Comparison of ENCODE assay signal across 10 mouse cellular contexts in the genomic region with DNA sequence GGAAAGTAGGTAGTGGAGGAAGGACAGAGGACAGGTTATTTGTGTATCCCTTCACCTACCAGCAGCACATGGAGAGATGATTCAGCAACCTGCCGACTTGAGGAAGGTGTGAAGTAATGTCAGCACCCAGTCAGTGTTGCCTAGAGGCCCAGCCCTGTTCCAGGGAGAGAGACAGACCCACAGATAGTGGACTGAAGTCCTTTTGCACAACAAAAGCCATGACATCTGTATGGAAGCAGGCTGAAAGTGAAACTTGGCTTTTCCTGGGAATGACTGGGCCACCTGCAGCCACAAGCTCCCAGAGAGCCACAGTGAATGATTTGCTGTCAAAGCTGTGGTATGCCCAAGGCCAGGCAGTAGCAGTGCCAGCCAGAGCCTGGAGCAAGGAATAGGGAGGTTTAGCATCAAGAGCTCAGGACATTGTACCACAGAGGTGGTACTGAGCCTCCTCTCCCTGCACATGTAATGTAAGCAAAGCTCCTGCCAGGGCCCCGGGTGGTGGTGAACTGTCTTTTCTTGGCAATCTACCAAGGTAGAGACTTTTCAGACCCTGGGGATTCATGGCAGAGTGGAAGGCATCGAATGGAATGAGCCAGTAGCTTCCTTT. TPM values are rescaled to one million over a fixed set of nuclear protein-coding genes. Genes with fewer than 3 reads are reported as not detected.
DNase-seq lines count a peak whose midpoint lies in the region; ATAC-seq and TF ChIP-seq lines count a peak whose summit lies in the region.
"Had no signal": no experiment of that assay in that cellular context is flagged by ENCODE, and none has a peak within 500 bp of the region (broad histone marks: within the 10 kb centered on the region; RNA-seq: fewer than 3 reads in every experiment).

No protein-coding gene starts in this region.

- TF ChIP-seq CTCF in kidney, adult 2 months (conservative IDR thresholded peaks at IDR 0.05; ENCODE audit: insufficient read depth, insufficient read length, low read depth, low read length), result no peak

- no peak overlapping the region for H3K27ac ChIP-seq in heart, embryonic 10.5 days
- H3K27ac ChIP-seq in lung, embryonic 16.5 days (ENCODE audit: low read length), result no peak overlapping the region
- no peak overlapping the region for H3K27ac ChIP-seq in embryonic facial prominence, embryonic 14.5 days (replicated peaks; ENCODE audit: low read depth, low read length)
- H3K27ac ChIP-seq in stomach, embryonic 14.5 days (ENCODE audit: low read length), result no peak overlapping the region
- H3K27ac ChIP-seq in kidney, adult 2 months (ENCODE audit: insufficient read depth, low read depth, low read length), result no peak overlapping the region
- H3K27ac ChIP-seq: midbrain, embryonic 12.5 days had no signal

- H3K4me3 ChIP-seq in heart, embryonic 10.5 days, result peak overlapping the region; percentile 60; the same call in 1 of the 2 replicates
- no peak overlapping the region for H3K4me3 ChIP-seq in lung, embryonic 16.5 days (ENCODE audit: low read length)
- H3K4me3 ChIP-seq in embryonic facial prominence, embryonic 14.5 days (ENCODE audit: low read depth, low read length), result no peak overlapping the region
- H3K4me3 ChIP-seq in stomach, embryonic 14.5 days (ENCODE audit: low read depth, low read length), result no peak overlapping the region
- no peak overlapping the region for H3K4me3 ChIP-seq in kidney, adult 2 months (ENCODE audit: insufficient read depth, low read depth, low read length)

- peaks cover 8% of the 10 kb centered on the region for H3K4me1 ChIP-seq in heart, embryonic 10.5 days
- peaks cover 4% of the 10 kb centered on the region for H3K4me1 ChIP-seq in lung, embryonic 16.5 days (replicated peaks; ENCODE audit: control insufficient read depth, insufficient read depth, low read length)
- H3K4me1 ChIP-seq in embryonic facial prominence, embryonic 14.5 days (ENCODE audit: control insufficient read depth, insufficient read depth, low read length), result peaks cover 9% of the 10 kb centered on the region
- peaks cover 14% of the 10 kb centered on the region; the same call in 1 of the 2 replicates for H3K4me1 ChIP-seq in stomach, embryonic 14.5 days (ENCODE audit: control insufficient read depth, insufficient read depth, low read length)
- no peaks in the 10 kb centered on the region for H3K4me1 ChIP-seq in kidney, adult 2 months (ENCODE audit: control insufficient read depth, insufficient read depth, low read length)

- no peaks in the 10 kb centered on the region for H3K36me3 ChIP-seq in heart, embryonic 10.5 days
- H3K36me3 ChIP-seq in lung, embryonic 16.5 days (ENCODE audit: control insufficient read depth, insufficient read depth, low read length), result no peaks in the 10 kb centered on the region
- H3K36me3 ChIP-seq in embryonic facial prominence, embryonic 14.5 days (ENCODE audit: control insufficient read depth, insufficient read depth, low read length), result no peaks in the 10 kb centered on the region
- H3K36me3 ChIP-seq in stomach, embryonic 14.5 days (ENCODE audit: control insufficient read depth, insufficient read depth, low read length), result no peaks in the 10 kb centered on the region
- H3K36me3 ChIP-seq in kidney, adult 2 months (ENCODE audit: control insufficient read depth, insufficient read depth, low read length), result no peaks in the 10 kb centered on the region
- H3K36me3 ChIP-seq: midbrain, embryonic 12.5 days had no signal

- ATAC-seq in lung, embryonic 16.5 days (ENCODE audit: low read depth), result peak; percentile 29; the same call in 1 of the 2 replicates
- peak; percentile 8; the same call in 1 of the 2 replicates for ATAC-seq in embryonic facial prominence, embryonic 14.5 days (ENCODE audit: low read depth)
- ATAC-seq in stomach, embryonic 14.5 days (ENCODE audit: insufficient number of reproducible peaks, insufficient read depth, low FRiP score, low read depth), result no peak; the same call in 1 of the 2 replicates
- no peak for ATAC-seq in megakaryocyte, adult 5-6 weeks (ENCODE audit: poor library complexity, severe bottlenecking)

- H3K27me3 ChIP-seq in heart, embryonic 10.5 days (ENCODE audit: insufficient read depth, poor library complexity, severe bottlenecking), result peaks cover 30% of the 10 kb centered on the region
- H3K27me3 ChIP-seq in lung, embryonic 16.5 days (ENCODE audit: control insufficient read depth, insufficient read depth, low read depth, low read length), result no peaks in the 10 kb centered on the region; the same call in none of the 2 replicates
- 0 out of 2 replicates have a peak, but pooled peaks cover 4% of the 10 kb centered on the region for H3K27me3 ChIP-seq in embryonic facial prominence, embryonic 14.5 days (replicated peaks; ENCODE audit: control insufficient read depth, insufficient read depth, low read length)
- H3K27me3 ChIP-seq in stomach, embryonic 14.5 days (ENCODE audit: control insufficient read depth, insufficient read depth, low read length), result no peaks in the 10 kb centered on the region
- H3K27me3 ChIP-seq in kidney, adult 2 months (replicated peaks; ENCODE audit: control insufficient read depth, insufficient read depth, low read length), result no peaks in the 10 kb centered on the region

- no peak for TF ChIP-seq POLR2A in kidney, adult 2 months (IDR thresholded peaks at IDR 0.05; ENCODE audit: low read depth, low read length)

- no peak overlapping the region for H3K9ac ChIP-seq in lung, embryonic 16.5 days (ENCODE audit: low read length)
- H3K9ac ChIP-seq in embryonic facial prominence, embryonic 14.5 days (ENCODE audit: low read depth, low read length), result no peak overlapping the region
- H3K9ac ChIP-seq in stomach, embryonic 14.5 days (replicated peaks; ENCODE audit: low read depth, low read length), result no peak overlapping the region

- H3K9me3 ChIP-seq in heart, embryonic 10.5 days, result no peaks in the 10 kb centered on the region
- H3K9me3 ChIP-seq in lung, embryonic 16.5 days (ENCODE audit: control insufficient read depth, low read length), result no peaks in the 10 kb centered on the region
- H3K9me3 ChIP-seq in embryonic facial prominence, embryonic 14.5 days (ENCODE audit: control insufficient read depth, low read length), result no peaks in the 10 kb centered on the region
- H3K9me3 ChIP-seq in stomach, embryonic 14.5 days (ENCODE audit: control insufficient read depth, low read depth, low read length), result no peaks in the 10 kb centered on the region
- H3K9me3 ChIP-seq: midbrain, embryonic 12.5 days had no signal

- no peak for DNase-seq in heart, embryonic 10.5 days (ENCODE audit: low spot score)
- no peak for DNase-seq in heart, adult 8-10 months (ENCODE audit: low spot score)
- no peak for DNase-seq in lung, postnatal 14 days
- DNase-seq in embryonic facial prominence, embryonic 14.5 days (ENCODE audit: low spot score), result peak; percentile 17
- no peak for DNase-seq in kidney, adult 2 months
- DNase-seq: left cerebral cortex, postnatal 4 days had no signal

- no peak overlapping the region; the same call in 1 of the 2 replicates for H3K4me2 ChIP-seq in lung, embryonic 16.5 days (ENCODE audit: low read depth, low read length)
- H3K4me2 ChIP-seq in embryonic facial prominence, embryonic 14.5 days (ENCODE audit: low read depth, low read length), result peak overlapping the region; percentile 79; the same call in 1 of the 2 replicates
- H3K4me2 ChIP-seq in stomach, embryonic 14.5 days (replicated peaks; ENCODE audit: low read depth, low read length), result peak overlapping the region; percentile 71

- 47% methylated on average over 3 of the region's 3 CpGs for WGBS in heart, embryonic 10.5 days
- 36% methylated on average over 3 of the region's 3 CpGs for WGBS in lung, embryonic 16.5 days
- WGBS in embryonic facial prominence, embryonic 14.5 days, result 40% methylated on average over 3 of the region's 3 CpGs
- WGBS in stomach, embryonic 14.5 days, result 55% methylated on average over 3 of the region's 3 CpGs
- WGBS in kidney, adult 2 months, result 48% methylated on average over 3 of the region's 3 CpGs

RNA-seq across cellular contexts. Expression of a gene that starts 1.2 kb away (rescaled TPM):
- 0.79 and 1.5 TPM in 2 replicates for polyA plus RNA-seq in heart, embryonic 10.5 days (2016; fragmentation: Nextera tagmentation; extraction: Ambion mirVana)
- under 1 TPM; 0.14 to 0.90 (median 0.28) TPM for total RNA-seq in heart, adult 8-10 months (2022)
- polyA plus RNA-seq in lung, embryonic 16.5 days (2015; fragmentation: Nextera tagmentation; extraction: Ambion mirVana), result 2.8 and 4.5 TPM in 2 replicates
- 14.9 and 18.1 TPM in 2 replicates for polyA plus RNA-seq in embryonic facial prominence, embryonic 14.5 days (2014; fragmentation: Nextera tagmentation; extraction: Ambion mirVana)
- polyA plus RNA-seq in stomach, embryonic 14.5 days (2014; fragmentation: Nextera tagmentation; extraction: Ambion mirVana), result 18.1 and 23.2 TPM in 2 replicates
- not detected in 2 replicates for total RNA-seq in megakaryocyte, adult 5-6 weeks (2015)
- total RNA-seq in megakaryocyte, adult 5-6 weeks (2017), result not detected in 2 replicates
- polyA plus RNA-seq in kidney, adult 2 months (2012; rRNA removed), result 5.9 and 6.0 TPM in 2 replicates

RNA-seq across cellular contexts. Expression of a gene that starts 26.3 kb away (rescaled TPM):
- not detected in 2 replicates for polyA plus RNA-seq in heart, embryonic 10.5 days (2016; fragmentation: Nextera tagmentation; extraction: Ambion mirVana)
- total RNA-seq in heart, adult 8-10 months (2022), result under 1 TPM in 2 of 4 experiments, not detected in 2; 0.56 to 0.97 TPM
- polyA plus RNA-seq in lung, embryonic 16.5 days (2015; fragmentation: Nextera tagmentation; extraction: Ambion mirVana), result 0.30 and 0.36 TPM in 2 replicates
- polyA plus RNA-seq in embryonic facial prominence, embryonic 14.5 days (2014; fragmentation: Nextera tagmentation; extraction: Ambion mirVana), result 0.72 TPM in 2 replicates
- 2.4 and 2.8 TPM in 2 replicates for polyA plus RNA-seq in stomach, embryonic 14.5 days (2014; fragmentation: Nextera tagmentation; extraction: Ambion mirVana)
- not detected in 2 replicates for total RNA-seq in megakaryocyte, adult 5-6 weeks (2015)
- not detected in 2 replicates for total RNA-seq in megakaryocyte, adult 5-6 weeks (2017)
- not detected in 2 replicates for polyA plus RNA-seq in kidney, adult 2 months (2012; rRNA removed)

Comparison
In these comparisons a context has a peak if more than half of its experiments do, and no peak if none do; other contexts are left out.
1. ATAC-seq: peak in lung, embryonic 16.5 days (single experiment) and embryonic facial prominence, embryonic 14.5 days (single experiment); none in stomach, embryonic 14.5 days (single experiment) and megakaryocyte, adult 5-6 weeks (single experiment).